Mouse (Mus musculus) limb, embryonic 11.5 days (tissue): Measurements from ENCODE around the gene Fam173a. TPM values are rescaled to one million over a fixed set of nuclear protein-coding genes. Genes with fewer than 3 reads are reported as not detected.

Experiments
- ATAC-seq: fragments of 200-750 bp; cut with Nextera tagmentation; 2 replicates; pipeline ENCODE4 v1.8.0; 2017; ENCODE audit warnings: low read depth; ENCODE audit not compliant: insufficient number of reproducible peaks, low FRiP score, low TSS enrichment
- DNase-seq: peaks from one replicate; pipeline ENCODE4 v3.0.0-alpha.2; 2015; ENCODE audit warnings: low spot score
- H3K27ac ChIP-seq: fragments of 300-500 bp; sonication (generic); replicated peaks from 2 replicates; pipeline ENCODE4 v1.5.1; 2014; ENCODE audit warnings: low read depth, mild to moderate bottlenecking, low read length
- H3K27me3 ChIP-seq: fragments of 300-500 bp; sonication (generic); 2 replicates; pipeline ENCODE4 v1.6.1; 2014; ENCODE audit warnings: mild to moderate bottlenecking, low read length, mixed read lengths; ENCODE audit not compliant: control insufficient read depth, insufficient read depth
- H3K36me3 ChIP-seq: fragments of 300-500 bp; sonication (generic); 2 replicates; pipeline ENCODE4 v1.6.1; 2014; ENCODE audit warnings: mild to moderate bottlenecking, low read length, moderate library complexity, mixed read lengths; ENCODE audit not compliant: control insufficient read depth, insufficient read depth
- H3K4me1 ChIP-seq: fragments of 300-500 bp; sonication (generic); 2 replicates; pipeline ENCODE4 v1.6.1; 2014; ENCODE audit warnings: low read length, mixed read lengths; ENCODE audit not compliant: control insufficient read depth, insufficient read depth
- H3K4me2 ChIP-seq: fragments of 300-500 bp; sonication (generic); 2 replicates; pipeline ENCODE4 v1.6.1; 2014; ENCODE audit warnings: low read depth, mild to moderate bottlenecking, moderate library complexity; ENCODE audit not compliant: severe bottlenecking
- H3K4me3 ChIP-seq: fragments of 300-500 bp; sonication (generic); 2 replicates; pipeline ENCODE4 v1.5.1; 2014; ENCODE audit warnings: low read depth, low read length
- H3K9ac ChIP-seq: fragments of 300-500 bp; sonication (generic); 2 replicates; pipeline ENCODE4 v1.6.1; 2014; ENCODE audit warnings: mild to moderate bottlenecking, low read length
- H3K9me3 ChIP-seq: fragments of 300-500 bp; sonication (generic); 2 replicates; pipeline ENCODE4 v1.6.1; 2016; ENCODE audit warnings: low read length; ENCODE audit not compliant: control insufficient read depth
- WGBS: fragments of 180-500 bp; shearing (Covaris S2); extraction: QIAGEN DNeasy Blood & Tissue Kit; methylation state at CpG from one replicate; pipeline ENCODE4 v1.1.7; 2014; 5-methylcytosine and 5-hydroxymethylcytosine counted together
- polyA plus RNA-seq: library from polyadenylated mRNA; unstranded; fragments of >200 nt; fragmentation: Nextera tagmentation; extraction: Ambion mirVana; gene quantifications from 2 replicates; pipeline ENCODE4 v1.2.1, GENCODE M21; 2014

Gene Fam173a
- 52.3 and 53.4 TPM in 2 replicates for polyA plus RNA-seq

GRCm38 (mm10) chr17:25792615-25793014 is at the start of gene Fam173a:
Fam173a (minus strand) TSS chr17:25792901.
- 0 out of 2 replicates have a peak, but pooled peaks cover 10% of the 10 kb centered on the region for H3K36me3 ChIP-seq
- no peak for ATAC-seq
- WGBS, result under 1% methylated on average over 14 of the region's 14 CpGs

GRCm38 (mm10) chr17:25841117-25841880 is 48.6 kb upstream of the Fam173a start, which contains the start of gene Gm20683:
Gm20683 (minus strand) TSS chr17:25841763.
- Histone ChIP-seq H3K4me1 (peaks cover 14% of the 10 kb centered on the region), H3K4me3 (no peak within 1 kb of the TSS), H3K36me3 (peaks cover 29% of the 10 kb centered on the region), H3K9ac (no peak within 1 kb of the TSS), H3K4me2 (no peak within 1 kb of the TSS), H3K27me3 (no peaks in the 10 kb centered on the region), H3K27ac (no peak within 1 kb of the TSS), H3K9me3 (no peaks in the 10 kb centered on the region)
- DNase-seq, result no peak
- WGBS, result 94% methylated on average over 22 of the region's 22 CpGs
- ATAC-seq, result no peak

More at GRCm38 (mm10) chr17:25792615-25793014, at the start of gene Fam173a:
- Histone ChIP-seq H3K27me3 (no peaks in the 10 kb centered on the region), H3K9ac (peak within 1 kb of the TSS; percentile 71), H3K9me3 (no peaks in the 10 kb centered on the region), H3K4me3 (peak within 1 kb of the TSS; percentile 66), H3K27ac (peak within 1 kb of the TSS; percentile 79), H3K4me2 (peak within 1 kb of the TSS; percentile 90), H3K4me1 (peaks cover 34% of the 10 kb centered on the region)
- DNase-seq, result peak; percentile 76

- Histone ChIP-seq H3K9me3 (no peaks in the 10 kb centered on the region), H3K27ac (no peak overlapping the region), H3K36me3 (peaks cover 29% of the 10 kb centered on the region), H3K27me3 (no peaks in the 10 kb centered on the region), H3K4me2 (no peak overlapping the region), H3K9ac (no peak overlapping the region), H3K4me3 (no peak overlapping the region), H3K4me1 (peaks cover 15% of the 10 kb centered on the region)
- DNase-seq (no peak), ATAC-seq (no peak)
- 94% methylated on average over 6 of the region's 6 CpGs for WGBS
Measured at GRCm38 (mm10) chr17:25840519-25840918, 47.8 kb upstream of the Fam173a start.

- Histone ChIP-seq H3K9ac (peak overlapping the region; percentile 2; the same call in 1 of the 2 replicates), H3K27me3 (no peaks in the 10 kb centered on the region), H3K4me3 (no peak overlapping the region), H3K4me1 (peaks cover 16% of the 10 kb centered on the region), H3K4me2 (no peak overlapping the region), H3K36me3 (peaks cover 33% of the 10 kb centered on the region), H3K27ac (no peak overlapping the region), H3K9me3 (no peaks in the 10 kb centered on the region)
- no peak for ATAC-seq
- WGBS, result 81% methylated on average over 14 of the region's 14 CpGs
- no peak for DNase-seq
Measured at GRCm38 (mm10) chr17:25839455-25840235, 46.9 kb upstream of the Fam173a start.

- peaks cover 23% of the 10 kb centered on the region for H3K4me1 ChIP-seq
- H3K4me3 ChIP-seq, result no peak overlapping the region
- H3K36me3 ChIP-seq, result peaks cover 33% of the 10 kb centered on the region
- H3K9ac ChIP-seq, result no peak overlapping the region
- no peak overlapping the region for H3K27ac ChIP-seq
- DNase-seq, result no peak
- ATAC-seq, result no peak
- 89% methylated on average over 4 of the region's 4 CpGs for WGBS
- H3K9me3 ChIP-seq, result no peaks in the 10 kb centered on the region
- no peak overlapping the region for H3K4me2 ChIP-seq
- no peaks in the 10 kb centered on the region for H3K27me3 ChIP-seq
Measured at GRCm38 (mm10) chr17:25838904-25839303, 46.2 kb upstream of the Fam173a start.

GRCm38 (mm10) chr17:25837533-25837932 is 44.8 kb upstream of the Fam173a start:
- ATAC-seq (no peak), DNase-seq (no peak)
- 60% methylated on average over 3 of the region's 3 CpGs for WGBS
- H3K4me2 ChIP-seq, result no peak overlapping the region
- no peaks in the 10 kb centered on the region for H3K27me3 ChIP-seq
- H3K4me3 ChIP-seq, result no peak overlapping the region
- H3K9me3 ChIP-seq, result no peaks in the 10 kb centered on the region
- no peak overlapping the region for H3K9ac ChIP-seq
- H3K4me1 ChIP-seq, result peaks cover 18% of the 10 kb centered on the region
- peaks cover 33% of the 10 kb centered on the region for H3K36me3 ChIP-seq
- H3K27ac ChIP-seq, result no peak overlapping the region

- H3K4me3 ChIP-seq, result peak within 1 kb of the TSS; percentile 12
- H3K4me2 ChIP-seq, result peak within 1 kb of the TSS; percentile 62
- H3K9ac ChIP-seq, result peak within 1 kb of the TSS; percentile 47
- no peaks in the 10 kb centered on the region for H3K27me3 ChIP-seq
- ATAC-seq (no peak), DNase-seq (peak; percentile 71)
- 1% methylated on average over 29 of the region's 29 CpGs for WGBS
- no peak within 1 kb of the TSS for H3K27ac ChIP-seq
- H3K9me3 ChIP-seq, result no peaks in the 10 kb centered on the region
- H3K36me3 ChIP-seq, result peaks cover 33% of the 10 kb centered on the region
- H3K4me1 ChIP-seq, result peaks cover 19% of the 10 kb centered on the region
Measured at GRCm38 (mm10) chr17:25837076-25837410, 44.3 kb upstream of the Fam173a start, which contains the start of gene Rhbdl1. Rhbdl1 (minus strand) TSS chr17:25837295.

GRCm38 (mm10) chr17:25836397-25837075 is 43.8 kb upstream of the Fam173a start:
- H3K9ac ChIP-seq, result peak overlapping the region; percentile 47
- no peaks in the 10 kb centered on the region for H3K9me3 ChIP-seq
- no peaks in the 10 kb centered on the region for H3K27me3 ChIP-seq
- peaks cover 24% of the 10 kb centered on the region for H3K4me1 ChIP-seq
- 26% methylated on average over 23 of the region's 23 CpGs for WGBS
- peaks cover 30% of the 10 kb centered on the region for H3K36me3 ChIP-seq
- H3K27ac ChIP-seq, result no peak overlapping the region
- ATAC-seq (no peak), DNase-seq (no peak)
- H3K4me2 ChIP-seq, result peak overlapping the region; percentile 62
- peak overlapping the region; percentile 12 for H3K4me3 ChIP-seq
